ENCODE assay signal across 8 mouse cellular contexts in the genomic region with DNA sequence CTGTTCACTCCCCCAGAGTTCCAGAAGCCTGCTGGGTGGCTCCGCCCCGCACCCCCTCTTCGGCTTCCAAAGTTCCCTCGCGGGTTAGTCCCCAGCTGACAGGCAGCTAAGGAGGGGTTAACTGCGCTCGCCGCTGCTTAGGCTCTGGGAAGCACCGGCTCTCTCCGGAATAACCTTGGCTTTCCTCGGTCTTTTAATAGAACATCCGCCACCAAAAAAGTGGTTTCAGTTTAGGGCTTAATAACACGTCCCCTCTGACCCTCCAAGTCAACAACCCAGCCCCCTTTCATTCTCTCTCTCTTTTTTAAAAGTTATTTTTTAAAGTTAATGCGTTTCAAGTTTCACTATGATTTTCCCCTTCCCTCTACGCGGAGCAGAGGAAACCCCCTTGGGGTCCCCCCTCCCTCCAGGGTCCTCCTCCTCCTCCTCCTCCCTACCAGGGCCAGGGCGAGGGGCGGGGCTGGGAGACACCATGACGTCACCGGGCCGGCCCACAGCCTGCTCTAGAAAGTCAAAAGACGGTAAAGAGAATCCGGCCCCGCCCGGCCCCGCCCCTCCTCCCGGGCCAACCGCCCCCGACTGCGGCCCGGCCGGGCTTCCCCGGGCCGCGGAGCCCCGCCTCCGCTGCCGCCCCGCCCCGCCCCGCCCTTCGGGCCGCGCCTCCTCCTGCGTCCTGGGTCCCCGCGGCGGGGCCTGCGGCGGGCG. TPM values are rescaled to one million over a fixed set of nuclear protein-coding genes. Genes with fewer than 3 reads are reported as not detected.
A peak's percentile ranks its signal among the peaks of the same experiment; 100 is the strongest.
DNase-seq lines count a peak whose midpoint lies in the region; ATAC-seq and TF ChIP-seq lines count a peak whose summit lies in the region.

No protein-coding gene starts in this region.

- ATAC-seq in megakaryocyte, adult 5-6 weeks (ENCODE audit: poor library complexity, severe bottlenecking), result peak; percentile 74

- peak overlapping the region; percentile 81; the same call in 1 of the 2 replicates for H3K27ac ChIP-seq in cortical plate, adult 2 months (ENCODE audit: insufficient read depth, low read length)

- peaks cover 1% of the 10 kb centered on the region; the same call in 1 of the 2 replicates for H3K4me1 ChIP-seq in cortical plate, adult 2 months (ENCODE audit: control insufficient read depth, insufficient read depth, low read length)

- peak overlapping the region; percentile 51 for H3K4me3 ChIP-seq in cortical plate, adult 2 months (ENCODE audit: insufficient read depth, low read length)

- no peak for TF ChIP-seq CTCF in cortical plate, adult 2 months (IDR thresholded peaks at IDR 0.05; ENCODE audit: extremely low read depth, insufficient read depth, low read length)

- peak; percentile 97 for DNase-seq in adipocyte (ENCODE audit: low spot score)
- peak; percentile 99 for DNase-seq in gastrocnemius, adult 8-10 months (ENCODE audit: low spot score in 2 of 2)
- DNase-seq in hindlimb bud, embryonic 11.5 days (ENCODE audit: extremely low spot score, low read depth, low spot score), result peak; percentile 93
- peak; percentile 67 to 93 for DNase-seq in left cerebral cortex, adult 8-10 months (ENCODE audit: low spot score in 2 of 2)
- DNase-seq in right cerebral cortex, adult 18-20 months, result peak; percentile 94
- peak; percentile 93 for DNase-seq in urinary bladder, adult 2 months (ENCODE audit: low spot score)

- TF ChIP-seq POLR2A in cortical plate, adult 2 months (IDR thresholded peaks at IDR 0.05; ENCODE audit: extremely low read depth, insufficient read depth, low read length), result no peak

RNA-seq across cellular contexts. Expression of gene Hivep1, which starts 0.5 kb away (rescaled TPM):
- 33.2 and 35.7 TPM in 2 replicates for polyA plus RNA-seq in cortical plate, adult 2 months (2012; rRNA removed)
- 10 to 100 TPM in 3 of 4 experiments, 1 to 10 TPM in 1; 8.3 to 16.7 (median 12.6) TPM for total RNA-seq in gastrocnemius, adult 8-10 months (2022)
- total RNA-seq in left cerebral cortex, adult 8-10 months (2022), result 10 to 100 TPM; 47.6 to 60.6 (median 51.3) TPM
- 35.4 and 50.6 TPM in 2 replicates for total RNA-seq in megakaryocyte, adult 5-6 weeks (2015)
- 8.0 and 16.3 TPM in 2 replicates for total RNA-seq in megakaryocyte, adult 5-6 weeks (2017)
- 13.5 and 18.0 TPM in 2 replicates for polyA plus RNA-seq in urinary bladder, adult 2 months (2012; rRNA removed)

Comparison
In these comparisons a context has a peak if more than half of its experiments do, and no peak if none do; other contexts are left out.
1. Peak in every context shown above with its lines: DNase-seq, ATAC-seq, H3K4me3 ChIP-seq and H3K27ac ChIP-seq.